Mouse (Mus musculus) hindbrain, postnatal 0 days (tissue): ENCODE measurements around the gene Ess2. TPM values are rescaled to one million over a fixed set of nuclear protein-coding genes. Genes with fewer than 3 reads are reported as not detected.
A peak's percentile ranks its signal among the peaks of the same experiment; 100 is the strongest.
"Not testable (repeated sequence)": the region's sequence is repeated elsewhere in the genome, so short reads cannot be mapped to it uniquely, and the experiment has no call there.

Source experiments
- ATAC-seq: fragments of 200-750 bp; cut with Nextera tagmentation; 2 replicates; pipeline ENCODE4 v1.8.0; 2017; ENCODE audit warnings: mild to moderate bottlenecking, moderate TSS enrichment, moderate library complexity
- DNase-seq: peaks from one replicate; pipeline ENCODE4 v3.0.0-alpha.2; 2015; ENCODE audit warnings: low spot score
- H3K27ac ChIP-seq: fragments of 300-500 bp; sonication (generic); 2 replicates; pipeline ENCODE4 v1.5.1; 2014; ENCODE audit warnings: mild to moderate bottlenecking
- H3K27me3 ChIP-seq: fragments of 300-500 bp; sonication (generic); 2 replicates; pipeline ENCODE4 v1.6.1; 2014; ENCODE audit warnings: low read length, mixed read lengths; ENCODE audit not compliant: insufficient read depth
- H3K36me3 ChIP-seq: fragments of 300-500 bp; sonication (generic); 2 replicates; pipeline ENCODE4 v1.6.1; 2014; ENCODE audit warnings: low read length, mixed read lengths; ENCODE audit not compliant: insufficient read depth
- H3K4me1 ChIP-seq: fragments of 300-500 bp; sonication (generic); 2 replicates; pipeline ENCODE4 v1.6.1; 2014; ENCODE audit warnings: antibody characterized with exemption, low read length, mixed read lengths; ENCODE audit not compliant: insufficient read depth
- H3K4me2 ChIP-seq: fragments of 300-500 bp; sonication (generic); 2 replicates; pipeline ENCODE4 v1.6.1; 2014; ENCODE audit warnings: low read depth, mild to moderate bottlenecking, low read length, moderate library complexity, mixed read lengths
- H3K4me3 ChIP-seq: fragments of 300-500 bp; sonication (generic); 2 replicates; pipeline ENCODE4 v1.5.1; 2014; ENCODE audit warnings: low read length
- H3K9ac ChIP-seq: fragments of 300-500 bp; sonication (generic); replicated peaks from 2 replicates; pipeline ENCODE4 v1.6.1; 2014; ENCODE audit warnings: mild to moderate bottlenecking, low read length, moderate library complexity, mixed read lengths
- H3K9me3 ChIP-seq: fragments of 300-500 bp; sonication (generic); 2 replicates; pipeline ENCODE4 v1.6.1; 2016; ENCODE audit warnings: low read length, mixed read lengths
- CTCF ChIP-seq: IDR thresholded peaks from 2 replicates; pipeline ENCODE4 v1.5.1; 2016; ENCODE audit warnings: antibody characterized with exemption, control low read depth, low read depth
- WGBS: fragments of 180-500 bp; shearing (Covaris S2); extraction: QIAGEN DNeasy Blood & Tissue Kit; methylation state at CpG from one replicate; pipeline ENCODE4 v1.1.7; 2014; 5-methylcytosine and 5-hydroxymethylcytosine counted together
- polyA plus RNA-seq: library from polyadenylated mRNA; unstranded; fragments of >200 nt; fragmentation: Nextera tagmentation; extraction: Ambion mirVana; gene quantifications from 2 replicates; pipeline ENCODE4 v1.2.1, GENCODE M21; 2015
- total RNA-seq: library from RNA; depleted of rRNA; stranded (reverse); fragments of >200 nt; gene quantifications from 2 replicates; pipeline ENCODE4 v1.2.3, GENCODE M21; 2014; rRNA removed

The Ess2 gene
- total RNA-seq (37.7 and 46.3 TPM in 2 replicates), polyA plus RNA-seq (38.8 and 40.8 TPM in 2 replicates)

- WGBS, result under 1% methylated on average over 35 of the region's 35 CpGs
- peak; percentile 95 for ATAC-seq
These were observed at the start of gene Ess2 for GRCm38 (mm10) chr16:17911052-17911595. Gene Ess2 (minus strand): TSS chr16:17911348.

GRCm38 (mm10) chr16:17956052-17956638, 45.0 kb upstream of the Ess2 start:
- WGBS, result 93% methylated on average over 17 of the region's 17 CpGs
- not testable (repeated sequence) for H3K36me3 ChIP-seq, DNase-seq, H3K4me2 ChIP-seq, H3K9ac ChIP-seq, H3K27ac ChIP-seq, H3K27me3 ChIP-seq, H3K4me3 ChIP-seq, H3K4me1 ChIP-seq, H3K9me3 ChIP-seq, ATAC-seq

More at GRCm38 (mm10) chr16:17911052-17911595, at the start of gene Ess2:
- peak; percentile 99 for DNase-seq
- H3K27me3 ChIP-seq, result peaks cover 30% of the 10 kb centered on the region
- peak; percentile 81 for TF ChIP-seq CTCF
- H3K4me3 ChIP-seq, result peak within 1 kb of the TSS; percentile 59
- peak within 1 kb of the TSS; percentile 42 for H3K27ac ChIP-seq
- peaks cover 16% of the 10 kb centered on the region for H3K4me1 ChIP-seq
- peak within 1 kb of the TSS; percentile 56 for H3K9ac ChIP-seq
- no peaks in the 10 kb centered on the region for H3K9me3 ChIP-seq
- peak within 1 kb of the TSS; percentile 93 for H3K4me2 ChIP-seq
- H3K36me3 ChIP-seq, result peaks cover 32% of the 10 kb centered on the region

- TF ChIP-seq CTCF, result no peak
- H3K9me3 ChIP-seq, result no peaks in the 10 kb centered on the region
- H3K4me3 ChIP-seq, result no peak overlapping the region
- no peaks in the 10 kb centered on the region for H3K36me3 ChIP-seq
- H3K27me3 ChIP-seq, result no peaks in the 10 kb centered on the region
- no peak for DNase-seq
- H3K4me2 ChIP-seq, result no peak overlapping the region
- WGBS, result 93% methylated on average over 4 of the region's 4 CpGs
- H3K27ac ChIP-seq, result no peak overlapping the region
- no peak overlapping the region for H3K9ac ChIP-seq
- no peak for ATAC-seq
- no peaks in the 10 kb centered on the region for H3K4me1 ChIP-seq
These were observed 40.5 kb upstream of the Ess2 start for GRCm38 (mm10) chr16:17951618-17952017.

- H3K36me3 ChIP-seq, result no peaks in the 10 kb centered on the region
- H3K9me3 ChIP-seq, result no peaks in the 10 kb centered on the region
- 30% methylated on average over 4 of the region's 4 CpGs for WGBS
- H3K9ac ChIP-seq, result no peak overlapping the region
- no peaks in the 10 kb centered on the region for H3K27me3 ChIP-seq
- no peak overlapping the region for H3K27ac ChIP-seq
- H3K4me3 ChIP-seq, result no peak overlapping the region
- no peaks in the 10 kb centered on the region for H3K4me1 ChIP-seq
- ATAC-seq (peak; percentile 82), DNase-seq (peak; percentile 17)
- H3K4me2 ChIP-seq, result no peak overlapping the region
- no peak for TF ChIP-seq CTCF
These were observed 38.9 kb upstream of the Ess2 start for GRCm38 (mm10) chr16:17950068-17950467.

- Histone ChIP-seq H3K9ac (no peak overlapping the region), H3K27ac (no peak overlapping the region), H3K36me3 (no peaks in the 10 kb centered on the region), H3K9me3 (no peaks in the 10 kb centered on the region), H3K4me1 (no peaks in the 10 kb centered on the region), H3K4me3 (no peak overlapping the region), H3K27me3 (no peaks in the 10 kb centered on the region), H3K4me2 (no peak overlapping the region)
- WGBS, result 15% methylated on average over 2 of the region's 2 CpGs
- peak; percentile 76 for ATAC-seq
- DNase-seq, result peak; percentile 19
- TF ChIP-seq CTCF, result no peak
These were observed 38.3 kb upstream of the Ess2 start for GRCm38 (mm10) chr16:17949421-17949877.

- DNase-seq (no peak), ATAC-seq (no peak)
- Histone ChIP-seq H3K9ac (no peak overlapping the region), H3K4me1 (no peaks in the 10 kb centered on the region), H3K4me2 (no peak overlapping the region), H3K36me3 (no peaks in the 10 kb centered on the region), H3K27me3 (no peaks in the 10 kb centered on the region), H3K4me3 (no peak overlapping the region), H3K9me3 (no peaks in the 10 kb centered on the region), H3K27ac (no peak overlapping the region)
- WGBS, result 57% methylated on average over 7 of the region's 7 CpGs
- TF ChIP-seq CTCF, result no peak
These were observed 34.1 kb upstream of the Ess2 start for GRCm38 (mm10) chr16:17945081-17945831.

- no peak for DNase-seq
- ATAC-seq, result no peak
- H3K36me3 ChIP-seq, result no peaks in the 10 kb centered on the region
- no peaks in the 10 kb centered on the region for H3K27me3 ChIP-seq
- no peak overlapping the region for H3K4me3 ChIP-seq
- 70% methylated on average over 8 of the region's 8 CpGs for WGBS
- TF ChIP-seq CTCF, result no peak
- no peak overlapping the region for H3K27ac ChIP-seq
- H3K9me3 ChIP-seq, result no peaks in the 10 kb centered on the region
- no peak overlapping the region for H3K4me2 ChIP-seq
- H3K4me1 ChIP-seq, result no peaks in the 10 kb centered on the region
- no peak overlapping the region for H3K9ac ChIP-seq
These were observed 32.3 kb upstream of the Ess2 start for GRCm38 (mm10) chr16:17943466-17943865.
